Mouse (Mus musculus) liver, adult 2 months (tissue): ENCODE measurements around the gene Cys1. TPM values are rescaled to one million over a fixed set of nuclear protein-coding genes. Genes with fewer than 3 reads are reported as not detected.

Experiments used
- DNase-seq: peaks from one replicate; pipeline ENCODE4 v3.0.0-alpha.2; 2011; ENCODE audit warnings: low read depth, low spot score; ENCODE audit errors: extremely low read depth
- H3K27ac ChIP-seq: fragments of 200-500 bp; replicated peaks from 2 replicates; pipeline ENCODE4 v1.5.1; 2012; ENCODE audit warnings: low read depth, mild to moderate bottlenecking, control low read depth, inconsistent platforms, low read length; ENCODE audit not compliant: insufficient read depth
- H3K27me3 ChIP-seq: fragments of 200-500 bp; 2 replicates; pipeline ENCODE4 v1.6.1; 2012; ENCODE audit warnings: mild to moderate bottlenecking, moderate library complexity, low read length, inconsistent platforms; ENCODE audit not compliant: control insufficient read depth, insufficient read depth
- H3K36me3 ChIP-seq: fragments of 200-500 bp; 2 replicates; pipeline ENCODE4 v1.6.1; 2012; ENCODE audit warnings: low read length, inconsistent platforms; ENCODE audit not compliant: control insufficient read depth, insufficient read depth
- H3K4me1 ChIP-seq: fragments of 200-500 bp; 2 replicates; pipeline ENCODE4 v1.6.1; 2011; ENCODE audit warnings: low read length; ENCODE audit not compliant: control insufficient read depth, insufficient read depth
- H3K4me3 ChIP-seq: fragments of 200-500 bp; 2 replicates; pipeline ENCODE4 v1.5.1; 2011; ENCODE audit warnings: low read depth, mild to moderate bottlenecking, control low read depth, low read length, moderate library complexity; ENCODE audit not compliant: insufficient read depth
- H3K79me2 ChIP-seq: fragments of 200-500 bp; 2 replicates; pipeline ENCODE4 v1.6.1; 2012; ENCODE audit warnings: inconsistent platforms, mild to moderate bottlenecking, low read length, moderate library complexity; ENCODE audit not compliant: control insufficient read depth, insufficient read depth
- H3K9ac ChIP-seq: fragments of 200-500 bp; 2 replicates; pipeline ENCODE4 v1.6.1; 2012; ENCODE audit warnings: low read depth, mild to moderate bottlenecking, control low read depth, inconsistent platforms, low read length
- CTCF ChIP-seq: fragments of 200-500 bp; IDR thresholded peaks from 2 replicates; pipeline ENCODE4 v1.5.1; 2011; ENCODE audit warnings: low read depth, low read length, control low read depth
- POLR2A ChIP-seq: fragments of 200-500 bp; IDR thresholded peaks from 2 replicates; pipeline ENCODE4 v1.6.1; 2011; ENCODE audit warnings: low read length, control low read depth; ENCODE audit not compliant: insufficient read depth; ENCODE audit errors: extremely low read depth
- WGBS: fragments of 180-500 bp; shearing (Covaris S2); methylation state at CpG from one replicate; pipeline ENCODE4 v1.1.7; 2018; 5-methylcytosine and 5-hydroxymethylcytosine counted together
- polyA plus RNA-seq: library from polyadenylated mRNA; depleted of rRNA; stranded (reverse); fragments of >200 nt; gene quantifications from 2 replicates; pipeline ENCODE4 v1.2.3, GENCODE M21; 2012; rRNA removed
- total RNA-seq: library from RNA; depleted of rRNA; stranded (reverse); fragments of >200 nt; gene quantifications from 2 replicates; pipeline ENCODE4 v1.2.3, GENCODE M21; 2014; rRNA removed

The Cys1 gene
- total and polyA plus RNA-seq, 2 experiments: 2.8 to 4.3 TPM

- H3K9ac ChIP-seq: no peak overlapping the region
- no peak overlapping the region for H3K4me3 ChIP-seq
- no peak overlapping the region for H3K27ac ChIP-seq
- peaks cover 7% of the 10 kb centered on the region for H3K4me1 ChIP-seq
- TF ChIP-seq POLR2A: no peak
- no peak for TF ChIP-seq CTCF
- 80% methylated on average over 4 of the region's 4 CpGs for WGBS
- DNase-seq: no peak
- H3K36me3 ChIP-seq: no peaks in the 10 kb centered on the region
- no peaks in the 10 kb centered on the region for H3K27me3 ChIP-seq
- no peaks in the 10 kb centered on the region for H3K79me2 ChIP-seq
Observed at GRCm38 (mm10) chr12:24619436-24619835, 62.2 kb downstream of the Cys1 start.

Other genes with a start within 250 kb of the Cys1 start
- 7.3 and 8.3 TPM in 2 replicates for gene Taf1b, start 183.5 kb downstream of the Cys1 start, total RNA-seq
- gene Taf1b, start 183.5 kb downstream of the Cys1 start, polyA plus RNA-seq: 3.1 and 4.1 TPM in 2 replicates
- 0.28 and 0.40 TPM in 2 replicates for gene Grhl1, start 109.5 kb downstream of the Cys1 start, total RNA-seq
- 0.17 and 0.42 TPM in 2 replicates for gene Grhl1, start 109.5 kb downstream of the Cys1 start, polyA plus RNA-seq
- gene Klf11, start 30.5 kb downstream of the Cys1 start, total RNA-seq: 5.9 and 9.9 TPM in 2 replicates
- 2.8 and 3.5 TPM in 2 replicates for gene Klf11, start 30.5 kb downstream of the Cys1 start, polyA plus RNA-seq
- 2.8 and 3.8 TPM in 2 replicates for gene Rrm2, start 26.4 kb upstream of the Cys1 start, total RNA-seq
- 0.80 TPM in 2 replicates for gene Rrm2, start 26.4 kb upstream of the Cys1 start, polyA plus RNA-seq
- 0.18 and 0.40 TPM in 2 replicates for gene Mboat2, start 149.1 kb upstream of the Cys1 start, total RNA-seq
- gene Mboat2, start 149.1 kb upstream of the Cys1 start, polyA plus RNA-seq: not detected in 2 replicates